Mouse (Mus musculus): ENCODE results near the gene Olfr889.

Olfr889 gene

GRCm38 (mm10) chr9:38114898-38115297, at the start of gene Olfr889:
TSS of gene Olfr889 (plus strand) at chr9:38115198.
- no peak for DNase-seq (ENCODE audit: low read depth, low spot score)

- DNase-seq (ENCODE audit: low read depth, low spot score), result no peak
These were observed 31.2 kb upstream of the Olfr889 start, which contains the start of gene Olfr887 for GRCm38 (mm10) chr9:38083772-38084171. TSS of gene Olfr887 (plus strand) at chr9:38084072.

DNA sequence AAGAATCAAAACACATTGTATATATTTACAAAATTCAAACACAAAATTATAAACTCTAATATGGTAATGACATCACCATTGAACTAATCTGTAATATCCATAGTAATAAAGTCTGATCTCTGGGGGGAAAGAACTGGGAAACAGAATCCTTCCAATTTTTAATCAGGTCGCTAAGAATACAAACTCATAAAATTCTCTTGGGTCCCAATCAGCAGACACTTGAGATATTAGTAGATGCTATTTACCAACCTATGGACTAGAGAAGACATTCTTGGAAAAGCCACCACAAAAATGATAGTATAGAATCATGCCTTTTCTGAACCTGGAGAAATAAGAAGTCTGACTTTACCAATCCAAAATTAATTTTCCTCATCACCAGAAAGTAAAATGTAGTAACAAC, 7.2 kb upstream of the Olfr889 start, which contains the start of gene Olfr888:
Gene Olfr888, plus strand, starts transcription at position 301 of the 400 bp plus-strand sequence.
- DNase-seq (ENCODE audit: low read depth, low spot score), result no peak

GRCm38 (mm10) chr9:38142217-38142616, 27.2 kb downstream of the Olfr889 start, which contains the start of gene Olfr890:
TSS of gene Olfr890 (plus strand) at chr9:38142517.
- no peak for DNase-seq (ENCODE audit: low read depth, low spot score)

DNA sequence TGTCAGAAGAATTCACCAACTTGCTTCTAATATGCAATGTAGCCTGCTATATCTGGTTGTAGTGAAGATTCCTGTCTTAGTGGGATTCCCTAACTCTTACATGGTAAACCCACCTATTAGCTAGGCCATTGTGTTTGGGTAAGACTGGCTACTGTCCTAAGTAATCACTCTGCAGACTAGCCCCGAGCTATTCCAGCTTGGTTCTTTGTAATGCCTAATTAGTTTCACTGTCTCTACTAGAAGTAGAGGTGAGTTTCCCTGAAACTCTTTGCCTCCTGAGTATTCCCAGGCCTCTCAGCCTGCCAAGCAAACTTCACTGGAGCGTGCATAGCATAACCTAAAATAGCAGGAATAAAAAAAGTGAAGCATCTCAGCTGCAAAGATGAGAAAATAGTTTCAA, 53.3 kb downstream of the Olfr889 start:
- peak; percentile 44 for DNase-seq (ENCODE audit: low read depth, low spot score)
